Mouse (Mus musculus) hindbrain, postnatal 0 days (tissue): ENCODE results near the gene Alk. TPM values are rescaled to one million over a fixed set of nuclear protein-coding genes. Genes with fewer than 3 reads are reported as not detected.

Experiments used
- ATAC-seq: fragments of 200-750 bp; cut with Nextera tagmentation; 2 replicates; pipeline ENCODE4 v1.8.0; 2017; ENCODE audit warnings: mild to moderate bottlenecking, moderate TSS enrichment, moderate library complexity
- DNase-seq: peaks from one replicate; pipeline ENCODE4 v3.0.0-alpha.2; 2015; ENCODE audit warnings: low spot score
- H3K27ac ChIP-seq: fragments of 300-500 bp; sonication (generic); 2 replicates; pipeline ENCODE4 v1.5.1; 2014; ENCODE audit warnings: mild to moderate bottlenecking
- H3K27me3 ChIP-seq: fragments of 300-500 bp; sonication (generic); 2 replicates; pipeline ENCODE4 v1.6.1; 2014; ENCODE audit warnings: low read length, mixed read lengths; ENCODE audit not compliant: insufficient read depth
- H3K36me3 ChIP-seq: fragments of 300-500 bp; sonication (generic); 2 replicates; pipeline ENCODE4 v1.6.1; 2014; ENCODE audit warnings: low read length, mixed read lengths; ENCODE audit not compliant: insufficient read depth
- H3K4me1 ChIP-seq: fragments of 300-500 bp; sonication (generic); 2 replicates; pipeline ENCODE4 v1.6.1; 2014; ENCODE audit warnings: antibody characterized with exemption, low read length, mixed read lengths; ENCODE audit not compliant: insufficient read depth
- H3K4me2 ChIP-seq: fragments of 300-500 bp; sonication (generic); 2 replicates; pipeline ENCODE4 v1.6.1; 2014; ENCODE audit warnings: low read depth, mild to moderate bottlenecking, low read length, moderate library complexity, mixed read lengths
- H3K4me3 ChIP-seq: fragments of 300-500 bp; sonication (generic); 2 replicates; pipeline ENCODE4 v1.5.1; 2014; ENCODE audit warnings: low read length
- H3K9ac ChIP-seq: fragments of 300-500 bp; sonication (generic); replicated peaks from 2 replicates; pipeline ENCODE4 v1.6.1; 2014; ENCODE audit warnings: mild to moderate bottlenecking, low read length, moderate library complexity, mixed read lengths
- H3K9me3 ChIP-seq: fragments of 300-500 bp; sonication (generic); 2 replicates; pipeline ENCODE4 v1.6.1; 2016; ENCODE audit warnings: low read length, mixed read lengths
- CTCF ChIP-seq: IDR thresholded peaks from 2 replicates; pipeline ENCODE4 v1.5.1; 2016; ENCODE audit warnings: antibody characterized with exemption, control low read depth, low read depth
- WGBS: fragments of 180-500 bp; shearing (Covaris S2); extraction: QIAGEN DNeasy Blood & Tissue Kit; methylation state at CpG from one replicate; pipeline ENCODE4 v1.1.7; 2014; 5-methylcytosine and 5-hydroxymethylcytosine counted together
- polyA plus RNA-seq: library from polyadenylated mRNA; unstranded; fragments of >200 nt; fragmentation: Nextera tagmentation; extraction: Ambion mirVana; gene quantifications from 2 replicates; pipeline ENCODE4 v1.2.1, GENCODE M21; 2015
- total RNA-seq: library from RNA; depleted of rRNA; stranded (reverse); fragments of >200 nt; gene quantifications from 2 replicates; pipeline ENCODE4 v1.2.3, GENCODE M21; 2014

The Alk gene
- total and polyA plus RNA-seq, 2 experiments from 2014 or later: 3.4 to 17.1 TPM

- Histone ChIP-seq H3K4me3 (no peak overlapping the region), H3K9ac (no peak overlapping the region), H3K36me3 (no peaks in the 10 kb centered on the region), H3K4me2 (no peak overlapping the region), H3K9me3 (0 out of 2 replicates have a peak, but pooled peaks cover 2% of the 10 kb centered on the region), H3K27me3 (no peaks in the 10 kb centered on the region), H3K27ac (no peak overlapping the region), H3K4me1 (no peaks in the 10 kb centered on the region)
- TF ChIP-seq CTCF: no peak
- DNase-seq (no peak), ATAC-seq (no peak)
- 49% methylated on average over 3 of the region's 3 CpGs for WGBS
Measured at GRCm38 (mm10) chr17:71935336-71935735, 669.1 kb downstream of the Alk start.

- TF ChIP-seq CTCF: no peak
- Histone ChIP-seq H3K27ac (no peak overlapping the region), H3K27me3 (no peaks in the 10 kb centered on the region), H3K36me3 (no peaks in the 10 kb centered on the region), H3K9ac (no peak overlapping the region), H3K4me2 (no peak overlapping the region), H3K4me3 (no peak overlapping the region), H3K9me3 (no peaks in the 10 kb centered on the region), H3K4me1 (no peaks in the 10 kb centered on the region)
- DNase-seq: no peak
- ATAC-seq: no peak
- 88% methylated on average over 5 of the region's 5 CpGs for WGBS
Measured at GRCm38 (mm10) chr17:71914941-71915340, 689.5 kb downstream of the Alk start.

DNA sequence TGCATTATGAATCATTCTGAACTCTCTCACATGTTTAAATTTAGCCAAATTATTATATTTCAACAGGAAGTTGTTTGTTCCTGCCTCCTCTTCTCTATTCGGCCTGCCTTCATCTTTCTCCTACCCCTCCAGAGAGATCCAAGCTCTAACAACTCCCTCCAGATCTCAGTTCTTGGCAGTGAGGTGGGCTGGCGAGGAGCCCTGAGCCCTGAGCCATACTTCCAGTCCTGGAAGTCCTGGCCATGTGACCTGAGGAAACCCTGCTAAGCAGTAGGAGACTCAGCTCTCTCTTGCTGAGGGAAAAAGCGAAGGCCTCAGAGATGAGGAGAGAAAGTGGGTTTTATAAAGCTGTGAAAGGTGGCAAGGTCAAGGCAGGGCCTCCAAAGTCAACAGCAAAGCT, 689.9 kb downstream of the Alk start:
- no peak overlapping the region for H3K4me2 ChIP-seq
- no peaks in the 10 kb centered on the region for H3K36me3 ChIP-seq
- no peak for ATAC-seq
- no peaks in the 10 kb centered on the region for H3K9me3 ChIP-seq
- DNase-seq: peak; percentile 22
- no peak overlapping the region for H3K27ac ChIP-seq
- 52% methylated on average over 3 of the region's 3 CpGs for WGBS
- no peak overlapping the region for H3K4me3 ChIP-seq
- no peak overlapping the region for H3K9ac ChIP-seq
- H3K27me3 ChIP-seq: no peaks in the 10 kb centered on the region
- no peak for TF ChIP-seq CTCF
- no peaks in the 10 kb centered on the region for H3K4me1 ChIP-seq

DNA sequence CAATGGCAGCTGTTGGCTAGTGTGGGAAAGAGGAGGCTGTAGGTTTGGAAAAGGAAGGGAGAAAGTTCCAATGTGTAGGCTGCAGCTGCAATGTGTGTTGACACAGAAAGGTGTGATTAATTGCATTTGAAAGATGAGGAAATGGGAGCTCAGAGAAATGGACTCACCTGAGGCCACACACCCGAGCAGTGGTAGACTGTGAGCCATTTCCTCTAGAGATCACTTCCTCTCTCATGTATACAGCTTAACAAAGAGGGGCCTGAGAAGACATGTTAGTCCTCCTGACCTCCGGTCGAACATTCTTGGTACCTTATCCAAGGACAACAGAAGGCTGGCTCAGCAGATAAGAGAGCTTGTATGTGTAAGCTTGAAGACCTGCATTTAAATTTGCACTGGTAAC, 691.2 kb downstream of the Alk start:
- no peaks in the 10 kb centered on the region for H3K4me1 ChIP-seq
- no peaks in the 10 kb centered on the region for H3K9me3 ChIP-seq
- TF ChIP-seq CTCF: no peak
- no peak overlapping the region for H3K9ac ChIP-seq
- H3K4me2 ChIP-seq: no peak overlapping the region
- no peak overlapping the region for H3K27ac ChIP-seq
- H3K27me3 ChIP-seq: no peaks in the 10 kb centered on the region
- ATAC-seq (no peak), DNase-seq (no peak)
- H3K4me3 ChIP-seq: no peak overlapping the region
- no peaks in the 10 kb centered on the region for H3K36me3 ChIP-seq
- WGBS: 81% methylated on average over 3 of the region's 3 CpGs

GRCm38 (mm10) chr17:71909107-71909506, 695.3 kb downstream of the Alk start:
- no peak overlapping the region for H3K4me3 ChIP-seq
- no peaks in the 10 kb centered on the region for H3K36me3 ChIP-seq
- no peak overlapping the region for H3K4me2 ChIP-seq
- ATAC-seq (no peak), DNase-seq (peak; percentile 10)
- H3K27me3 ChIP-seq: no peaks in the 10 kb centered on the region
- no peak overlapping the region for H3K27ac ChIP-seq
- H3K4me1 ChIP-seq: no peaks in the 10 kb centered on the region
- TF ChIP-seq CTCF: peak; percentile 55; the same call in 1 of the 2 replicates
- H3K9ac ChIP-seq: no peak overlapping the region
- 37% methylated on average over 3 of the region's 3 CpGs for WGBS
- H3K9me3 ChIP-seq: no peaks in the 10 kb centered on the region

DNA sequence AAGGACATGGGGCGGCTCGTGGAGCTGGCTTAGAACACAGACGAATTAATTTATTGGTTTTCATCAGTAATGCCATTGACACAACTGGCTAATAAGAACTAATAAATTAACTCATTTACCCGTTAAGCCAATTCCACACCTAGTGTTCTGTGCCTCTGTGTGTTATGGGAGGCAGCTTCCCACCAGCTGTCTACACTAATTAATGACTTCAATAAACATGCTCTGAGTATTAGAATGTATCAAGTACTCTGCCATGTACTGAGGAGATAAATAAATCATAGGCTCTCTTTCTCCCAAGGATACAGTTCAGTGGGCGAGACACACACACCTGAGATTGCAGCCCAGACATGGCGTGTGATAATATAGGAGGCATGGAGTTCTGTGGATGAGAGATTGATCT, 723.1 kb downstream of the Alk start:
- no peak overlapping the region for H3K9ac ChIP-seq
- no peak overlapping the region for H3K27ac ChIP-seq
- no peaks in the 10 kb centered on the region for H3K27me3 ChIP-seq
- H3K4me1 ChIP-seq: no peaks in the 10 kb centered on the region
- ATAC-seq (no peak), DNase-seq (no peak)
- TF ChIP-seq CTCF: no peak
- no peak overlapping the region for H3K4me2 ChIP-seq
- no peaks in the 10 kb centered on the region for H3K36me3 ChIP-seq
- no peaks in the 10 kb centered on the region for H3K9me3 ChIP-seq
- no peak overlapping the region for H3K4me3 ChIP-seq
- WGBS: 80% methylated on average over 6 of the region's 6 CpGs

DNA sequence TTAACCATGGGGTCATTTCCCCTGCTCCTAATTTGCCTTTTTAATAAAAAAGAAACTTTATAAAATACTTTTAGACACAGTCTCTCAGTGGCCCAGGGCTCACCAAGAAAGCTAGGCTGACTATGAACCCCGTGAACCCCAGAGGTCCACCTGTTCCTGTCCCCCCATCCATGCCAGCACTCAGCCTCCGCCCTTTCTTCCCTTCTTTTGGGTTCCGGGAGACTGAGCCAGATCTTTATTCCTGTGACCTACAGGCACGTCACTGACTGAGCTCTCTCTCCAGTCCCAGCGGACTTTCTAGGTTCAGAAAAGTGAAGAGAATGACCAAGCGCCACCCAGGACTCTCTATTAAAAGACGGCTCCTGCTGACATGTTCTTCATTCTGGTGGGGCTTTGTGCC, 728.9 kb downstream of the Alk start:
- no peaks in the 10 kb centered on the region for H3K36me3 ChIP-seq
- DNase-seq: no peak
- no peaks in the 10 kb centered on the region for H3K27me3 ChIP-seq
- no peaks in the 10 kb centered on the region for H3K4me1 ChIP-seq
- no peak overlapping the region for H3K4me2 ChIP-seq
- H3K9ac ChIP-seq: no peak overlapping the region
- ATAC-seq: no peak
- H3K4me3 ChIP-seq: no peak overlapping the region
- H3K9me3 ChIP-seq: no peaks in the 10 kb centered on the region
- TF ChIP-seq CTCF: no peak
- 76% methylated on average over 7 of the region's 7 CpGs for WGBS
- no peak overlapping the region for H3K27ac ChIP-seq
